Mouse (Mus musculus) forebrain, embryonic 14.5 days (tissue): Measurements from ENCODE around the gene P2rx6. TPM values are rescaled to one million over a fixed set of nuclear protein-coding genes. Genes with fewer than 3 reads are reported as not detected.

Experiments used
- ATAC-seq: fragments of 200-750 bp; cut with Nextera tagmentation; 2 replicates; pipeline ENCODE4 v1.8.0; 2017; ENCODE audit warnings: mild to moderate bottlenecking, moderate library complexity
- DNase-seq: peaks from one replicate; pipeline ENCODE4 v3.0.0-alpha.2; 2015; ENCODE audit warnings: low spot score
- H3K27ac ChIP-seq: fragments of 300-500 bp; sonication (generic); 2 replicates; pipeline ENCODE4 v1.5.1; 2014; ENCODE audit warnings: low read depth, mild to moderate bottlenecking, control low read depth, low read length, moderate library complexity
- H3K27me3 ChIP-seq: fragments of 300-500 bp; sonication (generic); replicated peaks from 2 replicates; pipeline ENCODE4 v1.6.1; 2014; ENCODE audit warnings: low read length, control low read depth, mixed read lengths; ENCODE audit not compliant: control insufficient read depth, insufficient read depth
- H3K36me3 ChIP-seq: fragments of 300-500 bp; sonication (generic); 2 replicates; pipeline ENCODE4 v1.6.1; 2014; ENCODE audit warnings: low read length, control low read depth; ENCODE audit not compliant: control insufficient read depth, insufficient read depth
- H3K4me1 ChIP-seq: fragments of 300-500 bp; sonication (generic); 2 replicates; pipeline ENCODE4 v1.6.1; 2014; ENCODE audit warnings: antibody characterized with exemption, low read length, control low read depth; ENCODE audit not compliant: control insufficient read depth, insufficient read depth
- H3K4me2 ChIP-seq: fragments of 300-500 bp; sonication (generic); 2 replicates; pipeline ENCODE4 v1.6.1; 2014; ENCODE audit warnings: mild to moderate bottlenecking, control low read depth, low read length
- H3K4me3 ChIP-seq: fragments of 300-500 bp; sonication (generic); 2 replicates; pipeline ENCODE4 v1.5.1; 2014; ENCODE audit warnings: low read depth, low read length, control low read depth
- H3K9ac ChIP-seq: fragments of 300-500 bp; sonication (generic); 2 replicates; pipeline ENCODE4 v1.6.1; 2014; ENCODE audit warnings: mild to moderate bottlenecking, low read length, control low read depth, moderate library complexity
- H3K9me3 ChIP-seq: fragments of 300-500 bp; sonication (generic); replicated peaks from 2 replicates; pipeline ENCODE4 v1.6.1; 2016; ENCODE audit warnings: low read length, control low read depth, mixed read lengths; ENCODE audit not compliant: control insufficient read depth
- WGBS: fragments of 180-500 bp; shearing (Covaris S2); extraction: QIAGEN DNeasy Blood & Tissue Kit; methylation state at CpG from one replicate; pipeline ENCODE4 v1.1.7; 2014; 5-methylcytosine and 5-hydroxymethylcytosine counted together
- polyA plus RNA-seq: library from polyadenylated mRNA; unstranded; fragments of >200 nt; fragmentation: Nextera tagmentation; extraction: Ambion mirVana; gene quantifications from 2 replicates; pipeline ENCODE4 v1.2.1, GENCODE M21; 2014

The P2rx6 gene
- polyA plus RNA-seq: 1.1 and 1.3 TPM in 2 replicates

GRCm38 (mm10) chr16:17561751-17562208 lies at the start of gene P2rx6:
Gene P2rx6 (plus strand): TSS chr16:17561885.
- peaks cover 12% of the 10 kb centered on the region; the same call in 1 of the 2 replicates for H3K4me1 ChIP-seq
- WGBS: 5% methylated on average over 10 of the region's 10 CpGs
- H3K27ac ChIP-seq: peak within 1 kb of the TSS; percentile 21; the same call in 1 of the 2 replicates
- no peaks in the 10 kb centered on the region for H3K36me3 ChIP-seq
- DNase-seq (peak; percentile 35), ATAC-seq (peak; percentile 65)
- peaks cover 10% of the 10 kb centered on the region; the same call in 1 of the 2 replicates for H3K27me3 ChIP-seq
- peak within 1 kb of the TSS; percentile 47 for H3K4me2 ChIP-seq
- 0 out of 2 replicates have a peak within 1 kb of the TSS, but pooled peaks have one; percentile 10 for H3K4me3 ChIP-seq
- peak within 1 kb of the TSS; percentile 29; the same call in 1 of the 2 replicates for H3K9ac ChIP-seq
- no peaks in the 10 kb centered on the region for H3K9me3 ChIP-seq

- Histone ChIP-seq H3K4me3 (no peak overlapping the region), H3K9me3 (no peaks in the 10 kb centered on the region), H3K4me1 (no peaks in the 10 kb centered on the region), H3K27ac (no peak overlapping the region), H3K4me2 (no peak overlapping the region), H3K36me3 (peaks cover 94% of the 10 kb centered on the region), H3K9ac (no peak overlapping the region), H3K27me3 (no peaks in the 10 kb centered on the region)
- WGBS: 82% methylated on average over 2 of the region's 2 CpGs
- DNase-seq (no peak), ATAC-seq (no peak)
Measured at GRCm38 (mm10) chr16:17518910-17519309, 42.8 kb upstream of the P2rx6 start.

GRCm38 (mm10) chr16:17524156-17524555 lies 37.5 kb upstream of the P2rx6 start:
- DNase-seq: no peak

GRCm38 (mm10) chr16:17525524-17525923 lies 36.2 kb upstream of the P2rx6 start:
- peaks cover 83% of the 10 kb centered on the region for H3K36me3 ChIP-seq
- DNase-seq (no peak), ATAC-seq (no peak)
- H3K4me3 ChIP-seq: no peak overlapping the region
- no peak overlapping the region for H3K9ac ChIP-seq
- 91% methylated on average over 3 of the region's 3 CpGs for WGBS
- no peaks in the 10 kb centered on the region for H3K9me3 ChIP-seq
- H3K27me3 ChIP-seq: no peaks in the 10 kb centered on the region
- H3K27ac ChIP-seq: no peak overlapping the region
- peaks cover 4% of the 10 kb centered on the region; the same call in 1 of the 2 replicates for H3K4me1 ChIP-seq
- no peak overlapping the region for H3K4me2 ChIP-seq

More at GRCm38 (mm10) chr16:17524156-17524555, 37.5 kb upstream of the P2rx6 start:
- no peak for ATAC-seq
- H3K4me3 ChIP-seq: no peak overlapping the region
- no peaks in the 10 kb centered on the region for H3K27me3 ChIP-seq
- H3K36me3 ChIP-seq: peaks cover 96% of the 10 kb centered on the region
- 93% methylated on average over 11 of the region's 11 CpGs for WGBS
- H3K4me2 ChIP-seq: no peak overlapping the region
- H3K9me3 ChIP-seq: no peaks in the 10 kb centered on the region
- no peak overlapping the region for H3K9ac ChIP-seq
- no peaks in the 10 kb centered on the region for H3K4me1 ChIP-seq
- no peak overlapping the region for H3K27ac ChIP-seq

GRCm38 (mm10) chr16:17526223-17526622 lies 35.5 kb upstream of the P2rx6 start:
- no peak overlapping the region for H3K9ac ChIP-seq
- H3K36me3 ChIP-seq: peaks cover 76% of the 10 kb centered on the region
- H3K4me1 ChIP-seq: peaks cover 4% of the 10 kb centered on the region
- no peaks in the 10 kb centered on the region for H3K27me3 ChIP-seq
- DNase-seq: no peak
- H3K27ac ChIP-seq: no peak overlapping the region
- H3K9me3 ChIP-seq: no peaks in the 10 kb centered on the region
- WGBS: 94% methylated on average over 6 of the region's 6 CpGs
- ATAC-seq: no peak
- H3K4me3 ChIP-seq: no peak overlapping the region
- H3K4me2 ChIP-seq: no peak overlapping the region

GRCm38 (mm10) chr16:17527606-17528005 lies 34.1 kb upstream of the P2rx6 start:
- Histone ChIP-seq H3K36me3 (peaks cover 62% of the 10 kb centered on the region), H3K4me1 (peaks cover 11% of the 10 kb centered on the region), H3K4me2 (no peak overlapping the region), H3K4me3 (no peak overlapping the region), H3K9me3 (no peaks in the 10 kb centered on the region), H3K27me3 (no peaks in the 10 kb centered on the region), H3K9ac (no peak overlapping the region), H3K27ac (no peak overlapping the region)
- ATAC-seq: no peak
- no peak for DNase-seq

GRCm38 (mm10) chr16:17528276-17528675 lies 33.4 kb upstream of the P2rx6 start:
- DNase-seq (no peak), ATAC-seq (no peak)
- no peaks in the 10 kb centered on the region for H3K9me3 ChIP-seq
- H3K4me2 ChIP-seq: no peak overlapping the region
- H3K4me1 ChIP-seq: peaks cover 11% of the 10 kb centered on the region
- H3K36me3 ChIP-seq: peaks cover 55% of the 10 kb centered on the region
- 89% methylated on average over 13 of the region's 13 CpGs for WGBS
- H3K27me3 ChIP-seq: no peaks in the 10 kb centered on the region
- H3K9ac ChIP-seq: no peak overlapping the region
- H3K4me3 ChIP-seq: no peak overlapping the region
- H3K27ac ChIP-seq: no peak overlapping the region

- H3K9me3 ChIP-seq: no peaks in the 10 kb centered on the region
- peaks cover 11% of the 10 kb centered on the region for H3K4me1 ChIP-seq
- no peaks in the 10 kb centered on the region for H3K27me3 ChIP-seq
- H3K4me2 ChIP-seq: peak overlapping the region; percentile 93
- peak overlapping the region; percentile 72 for H3K4me3 ChIP-seq
- DNase-seq: no peak
- no peak for ATAC-seq
- peaks cover 39% of the 10 kb centered on the region for H3K36me3 ChIP-seq
- peak overlapping the region; percentile 97 for H3K27ac ChIP-seq
- peak overlapping the region; percentile 85 for H3K9ac ChIP-seq
- WGBS: 17% methylated on average over 17 of the region's 17 CpGs
Measured at GRCm38 (mm10) chr16:17529981-17530586, 31.6 kb upstream of the P2rx6 start.

- ATAC-seq (peak; percentile 97), DNase-seq (peak; percentile 99)
- H3K4me2 ChIP-seq: peak within 1 kb of the TSS; percentile 93
- H3K4me1 ChIP-seq: peaks cover 11% of the 10 kb centered on the region
- peak within 1 kb of the TSS; percentile 72 for H3K4me3 ChIP-seq
- H3K9me3 ChIP-seq: no peaks in the 10 kb centered on the region
- H3K27me3 ChIP-seq: no peaks in the 10 kb centered on the region
- WGBS: 0% methylated on average over 67 of the region's 67 CpGs
- H3K36me3 ChIP-seq: peaks cover 32% of the 10 kb centered on the region
- peak within 1 kb of the TSS; percentile 85 for H3K9ac ChIP-seq
- peak within 1 kb of the TSS; percentile 97 for H3K27ac ChIP-seq
Measured at GRCm38 (mm10) chr16:17530640-17531288, 30.9 kb upstream of the P2rx6 start, which contains the start of gene Thap7. Gene Thap7 (minus strand): TSS chr16:17531136.
